Mouse (Mus musculus): ENCODE measurements around the gene Appl2.

DNA sequence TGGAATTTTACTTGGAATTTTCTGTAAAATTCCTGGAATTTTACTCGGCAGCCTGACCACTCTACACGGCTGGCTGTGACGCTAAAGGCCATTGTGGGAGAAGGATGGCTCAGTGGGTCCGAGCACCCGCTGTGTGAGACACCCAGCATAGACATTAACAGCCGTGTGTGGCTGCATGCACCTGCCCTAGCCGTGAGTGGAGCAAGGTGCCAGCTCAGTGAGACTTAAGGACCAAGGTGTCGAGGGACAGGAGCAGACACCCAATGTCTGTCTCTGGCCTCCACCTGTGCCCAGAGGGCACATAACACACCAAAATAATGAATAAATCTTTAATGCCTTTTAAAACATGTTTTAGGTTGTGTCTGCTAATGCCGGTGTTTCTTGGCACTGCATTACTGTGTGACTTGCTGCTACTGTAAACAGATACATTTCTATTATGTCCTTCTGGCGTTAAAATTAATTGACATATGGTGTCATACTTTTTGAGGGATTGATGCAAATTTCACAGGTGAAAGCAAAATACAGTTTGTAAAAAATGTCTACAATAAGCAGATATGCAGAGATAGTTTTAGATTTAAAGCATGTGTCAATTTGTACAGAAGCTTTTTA lies 44.5 kb downstream of the Appl2 start:
- TF ChIP-seq EP300 (IDR thresholded peaks at IDR 0.05; ENCODE audit: insufficient read depth, low read depth, low read length) (no peak), POLR2A (IDR thresholded peaks at IDR 0.05; ENCODE audit: insufficient read depth, low read depth, low read length) (no peak), CTCF (IDR thresholded peaks at IDR 0.05) (no peak)

Measured in heart, adult 2 months (tissue).